Mouse (Mus musculus): ENCODE measurements at regions not wholly inside any gene's neighbourhood (a gene's known extent, or its start where the extent isn't known, plus 50 kb on each side); places are given as distances from the start of the nearest gene placed in this dataset.

GRCm38 (mm10) chr19:44695331-44695730 is 60.5 kb upstream of the Pax2 start:
- H3K4me2 ChIP-seq (ENCODE audit: low read depth, low read length), result no peak overlapping the region
- no peak overlapping the region for H3K9ac ChIP-seq (ENCODE audit: low read depth, low read length)
- no peak for ATAC-seq (ENCODE audit: low read depth)
- no peaks in the 10 kb centered on the region for H3K9me3 ChIP-seq (ENCODE audit: control insufficient read depth, low read length)
- H3K27me3 ChIP-seq (replicated peaks; ENCODE audit: control insufficient read depth, insufficient read depth, low read length), result peaks cover 76% of the 10 kb centered on the region
- H3K36me3 ChIP-seq (ENCODE audit: control insufficient read depth, insufficient read depth, low read length), result no peaks in the 10 kb centered on the region
- no peaks in the 10 kb centered on the region for H3K4me1 ChIP-seq (ENCODE audit: control insufficient read depth, insufficient read depth, low read length)
- no peak for DNase-seq (ENCODE audit: low spot score)
- no peak overlapping the region for H3K27ac ChIP-seq (replicated peaks; ENCODE audit: low read depth, low read length)
- H3K4me3 ChIP-seq (ENCODE audit: low read depth, low read length), result no peak overlapping the region
- 9% methylated on average over 3 of the region's 3 CpGs for WGBS

DNA sequence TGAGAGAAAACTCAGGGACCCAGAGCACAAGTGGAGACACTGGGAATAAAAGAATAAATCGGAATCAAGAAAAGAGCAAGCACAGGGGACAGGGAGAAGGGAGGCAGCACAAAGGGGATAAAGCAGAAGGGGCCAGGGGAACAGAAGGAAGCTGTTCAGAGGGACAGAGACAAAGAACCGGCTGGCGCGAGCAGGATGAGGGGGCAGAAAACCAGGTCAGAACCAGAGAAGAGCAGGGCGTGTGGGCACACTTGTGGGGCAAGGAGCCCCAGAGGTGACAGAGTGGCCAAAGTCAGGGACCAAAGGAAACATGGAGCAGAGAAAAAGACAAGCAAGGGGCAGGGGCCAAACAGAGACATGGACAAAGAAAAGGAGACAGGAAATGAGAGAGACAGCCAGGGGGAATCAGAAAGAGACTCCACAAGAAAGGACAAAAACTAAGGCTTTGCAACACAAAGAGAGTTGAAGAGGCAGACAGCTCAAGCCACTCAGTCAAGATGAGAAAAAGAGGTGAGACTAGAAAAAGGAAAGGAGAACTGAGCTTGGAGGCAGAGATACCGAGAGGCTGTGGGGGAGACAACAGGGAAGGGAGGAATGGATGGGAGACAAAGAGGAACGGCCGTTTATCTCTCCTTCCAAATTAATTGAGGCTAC is 59.7 kb upstream of the Pax2 start:
- 14% methylated on average over 8 of the region's 8 CpGs for WGBS
- H3K27ac ChIP-seq (replicated peaks; ENCODE audit: low read depth, low read length), result no peak overlapping the region
- no peak overlapping the region for H3K4me2 ChIP-seq (ENCODE audit: low read depth, low read length)
- H3K9me3 ChIP-seq (ENCODE audit: control insufficient read depth, low read length), result no peaks in the 10 kb centered on the region
- H3K9ac ChIP-seq (ENCODE audit: low read depth, low read length), result no peak overlapping the region
- DNase-seq (ENCODE audit: low spot score) (no peak), ATAC-seq (ENCODE audit: low read depth) (no peak)
- no peaks in the 10 kb centered on the region for H3K36me3 ChIP-seq (ENCODE audit: control insufficient read depth, insufficient read depth, low read length)
- peaks cover 67% of the 10 kb centered on the region for H3K27me3 ChIP-seq (replicated peaks; ENCODE audit: control insufficient read depth, insufficient read depth, low read length)
- no peak overlapping the region for H3K4me3 ChIP-seq (ENCODE audit: low read depth, low read length)
- H3K4me1 ChIP-seq (ENCODE audit: control insufficient read depth, insufficient read depth, low read length), result no peaks in the 10 kb centered on the region

DNA sequence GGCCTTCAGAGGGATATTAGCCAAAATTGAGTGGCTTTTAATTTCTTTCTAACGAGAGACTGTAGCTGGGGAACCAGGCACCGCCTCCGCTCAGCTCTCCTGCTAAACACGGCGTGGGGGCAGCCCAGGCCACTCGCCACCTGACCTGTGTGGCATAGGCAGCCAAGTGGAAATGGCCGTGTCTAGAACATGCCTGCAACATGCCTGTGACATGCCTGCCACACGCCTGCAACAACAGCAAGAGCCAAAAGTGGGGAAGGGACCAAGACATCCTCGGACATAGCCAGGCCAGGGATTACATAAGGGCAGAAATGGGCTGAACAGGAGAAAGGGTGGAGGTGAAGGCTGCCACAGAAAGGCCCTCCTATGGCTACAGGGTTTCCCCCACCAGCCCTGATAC is 59.1 kb upstream of the Pax2 start:
- Histone ChIP-seq H3K9me3 (ENCODE audit: control insufficient read depth, low read length) (no peaks in the 10 kb centered on the region), H3K27me3 (replicated peaks; ENCODE audit: control insufficient read depth, insufficient read depth, low read length) (peaks cover 70% of the 10 kb centered on the region), H3K9ac (ENCODE audit: low read depth, low read length) (no peak overlapping the region), H3K27ac (replicated peaks; ENCODE audit: low read depth, low read length) (no peak overlapping the region), H3K4me1 (ENCODE audit: control insufficient read depth, insufficient read depth, low read length) (no peaks in the 10 kb centered on the region), H3K4me2 (ENCODE audit: low read depth, low read length) (no peak overlapping the region), H3K4me3 (ENCODE audit: low read depth, low read length) (no peak overlapping the region), H3K36me3 (ENCODE audit: control insufficient read depth, insufficient read depth, low read length) (no peaks in the 10 kb centered on the region)
- ATAC-seq (ENCODE audit: low read depth) (no peak), DNase-seq (ENCODE audit: low spot score) (no peak)
- 43% methylated on average over 9 of the region's 9 CpGs for whole genome bisulfite sequencing

GRCm38 (mm10) chr19:44698382-44699256 is 57.2 kb upstream of the Pax2 start:
- Histone ChIP-seq H3K27ac (replicated peaks; ENCODE audit: low read depth, low read length) (no peak overlapping the region), H3K27me3 (replicated peaks; ENCODE audit: control insufficient read depth, insufficient read depth, low read length) (peaks cover 66% of the 10 kb centered on the region), H3K36me3 (ENCODE audit: control insufficient read depth, insufficient read depth, low read length) (no peaks in the 10 kb centered on the region), H3K4me2 (ENCODE audit: low read depth, low read length) (no peak overlapping the region), H3K4me3 (ENCODE audit: low read depth, low read length) (no peak overlapping the region), H3K9ac (ENCODE audit: low read depth, low read length) (no peak overlapping the region), H3K9me3 (ENCODE audit: control insufficient read depth, low read length) (no peaks in the 10 kb centered on the region), H3K4me1 (ENCODE audit: control insufficient read depth, insufficient read depth, low read length) (no peaks in the 10 kb centered on the region)
- WGBS, result 31% methylated on average over 21 of the region's 21 CpGs
- ATAC-seq (ENCODE audit: low read depth) (no peak), DNase-seq (ENCODE audit: low spot score) (no peak)
